Mouse (Mus musculus): ENCODE results near the gene Smurf1.

DNA sequence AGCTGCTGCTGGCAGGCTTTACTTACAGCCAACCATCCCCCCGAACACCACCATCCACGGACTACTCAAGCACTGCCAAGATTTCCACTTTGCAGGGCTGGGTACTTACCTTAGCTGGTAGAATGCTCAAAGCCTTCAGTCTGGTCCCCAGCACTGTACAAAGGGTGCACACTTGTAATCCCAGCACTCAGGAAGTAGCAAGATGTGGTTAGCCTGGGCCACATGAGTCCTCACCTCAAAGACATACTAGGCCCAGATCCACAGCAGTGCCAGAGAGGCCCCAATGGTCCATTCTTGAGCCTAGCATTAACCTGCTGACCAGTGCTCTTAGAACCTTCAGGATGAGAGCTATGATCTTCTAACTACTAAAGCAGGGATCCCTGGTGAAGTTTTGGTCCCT lies 39.4 kb downstream of the Smurf1 start:
- TF ChIP-seq POLR2A (IDR thresholded peaks at IDR 0.05; ENCODE audit: low read depth, low read length): no peak
- TF ChIP-seq CTCF (IDR thresholded peaks at IDR 0.05; ENCODE audit: extremely low read depth, insufficient read length, insufficient replicate concordance, low read depth, low read length): no peak
